Mouse (Mus musculus): ENCODE results near the gene Hist1h1b. TPM values are rescaled to one million over a fixed set of nuclear protein-coding genes. Genes with fewer than 3 reads are reported as not detected.

Gene Hist1h1b
- not detected for polyA plus RNA-seq (2014; fragmentation: Illumina TruSeq; extraction: RNeasy Lipid Tissue Mini Kit (QIAGEN cat#74804); ENCODE audit: low read depth, low replicate concordance)

GRCm38 (mm10) chr13:21779767-21780731 is at the start of gene Hist1h1b:
Gene Hist1h1b, minus strand, starts transcription at chr13:21780625.

DNA sequence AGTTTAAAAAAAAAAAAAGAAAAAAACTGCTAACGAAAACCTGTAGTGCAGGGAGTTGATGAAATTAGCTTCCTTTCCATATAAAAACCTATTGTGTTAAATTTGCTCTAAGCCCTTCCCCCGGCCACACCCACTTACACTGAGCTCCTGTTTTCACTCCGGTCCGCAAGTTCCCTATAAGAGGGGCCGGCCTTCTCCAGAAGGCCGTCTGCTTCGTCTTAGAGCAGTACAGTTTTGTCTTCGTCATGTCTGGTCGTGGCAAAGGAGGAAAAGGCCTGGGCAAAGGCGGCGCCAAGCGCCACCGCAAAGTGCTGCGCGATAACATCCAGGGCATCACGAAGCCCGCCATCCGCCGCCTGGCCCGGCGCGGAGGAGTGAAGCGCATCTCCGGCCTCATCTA is 31.1 kb upstream of the Hist1h1b start, which contains the start of gene Hist1h4m:
Gene Hist1h4m, plus strand, starts transcription at position 208 of the 400 bp plus-strand sequence.

GRCm38 (mm10) chr13:21810073-21810472 is 29.6 kb upstream of the Hist1h1b start, which contains the start of the genes Hist1h2bq and Hist1h2ao:
Gene Hist1h2bq, minus strand, starts transcription at chr13:21810197.
Gene Hist1h2ao, plus strand, starts transcription at chr13:21810465.

DNA sequence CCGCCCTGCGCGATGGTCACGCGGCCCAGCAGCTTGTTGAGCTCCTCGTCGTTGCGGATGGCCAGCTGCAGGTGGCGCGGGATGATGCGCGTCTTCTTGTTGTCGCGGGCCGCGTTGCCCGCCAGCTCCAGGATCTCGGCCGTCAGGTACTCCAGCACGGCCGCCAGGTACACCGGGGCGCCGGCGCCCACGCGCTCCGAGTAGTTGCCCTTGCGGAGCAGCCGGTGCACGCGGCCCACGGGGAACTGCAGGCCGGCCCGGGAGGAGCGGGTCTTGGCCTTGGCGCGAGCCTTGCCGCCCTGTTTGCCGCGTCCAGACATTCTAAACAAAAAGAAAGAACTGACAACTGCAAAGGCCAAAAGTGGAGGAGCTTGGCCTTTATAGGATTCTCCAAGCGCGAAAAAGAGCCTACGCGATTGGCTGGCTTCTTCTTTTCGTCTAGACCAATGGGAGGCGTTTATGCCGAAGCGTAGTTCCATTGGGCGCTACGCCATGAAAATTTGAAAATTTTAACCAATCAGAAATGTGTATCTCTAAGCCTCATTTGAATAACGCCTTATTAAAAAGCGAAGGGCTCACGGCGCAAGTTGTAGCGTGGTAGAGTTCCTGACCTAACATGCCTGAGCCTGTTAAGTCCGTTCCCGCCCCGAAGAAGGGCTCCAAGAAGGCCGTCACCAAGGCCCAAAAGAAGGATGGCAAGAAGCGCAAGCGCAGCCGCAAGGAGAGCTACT is 6.6 kb upstream of the Hist1h1b start, which contains the start of the genes Hist1h2an and Hist1h2bp:
Gene Hist1h2an, minus strand, starts transcription at position 320 of the 731 bp plus-strand sequence.
Gene Hist1h2bp, plus strand, starts transcription at position 563 of the 731 bp plus-strand sequence.

DNA sequence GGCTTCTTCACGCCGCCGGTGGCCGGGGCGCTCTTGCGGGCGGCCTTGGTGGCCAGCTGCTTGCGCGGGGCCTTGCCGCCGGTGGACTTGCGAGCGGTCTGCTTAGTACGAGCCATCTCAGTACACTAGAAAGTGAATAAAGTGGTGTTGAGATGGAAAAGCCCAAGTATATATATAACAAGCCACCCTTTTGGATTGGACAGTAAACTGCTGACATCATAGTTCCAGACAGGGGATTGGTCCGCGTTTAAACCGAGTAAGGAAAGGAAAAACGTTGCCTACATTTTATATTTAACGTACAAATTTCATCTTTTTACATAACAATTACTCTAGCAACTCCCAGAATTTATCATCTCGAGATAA is 2.8 kb upstream of the Hist1h1b start, which contains the start of gene Hist1h3i:
Gene Hist1h3i, minus strand, starts transcription at position 116 of the 363 bp plus-strand sequence.

GRCm38 (mm10) chr13:21753524-21754285 is 26.7 kb downstream of the Hist1h1b start, which contains the start of the genes Hist1h2ak and Hist1h2bn:
Gene Hist1h2ak, minus strand, starts transcription at chr13:21753827.
Gene Hist1h2bn, plus strand, starts transcription at chr13:21754123.

DNA sequence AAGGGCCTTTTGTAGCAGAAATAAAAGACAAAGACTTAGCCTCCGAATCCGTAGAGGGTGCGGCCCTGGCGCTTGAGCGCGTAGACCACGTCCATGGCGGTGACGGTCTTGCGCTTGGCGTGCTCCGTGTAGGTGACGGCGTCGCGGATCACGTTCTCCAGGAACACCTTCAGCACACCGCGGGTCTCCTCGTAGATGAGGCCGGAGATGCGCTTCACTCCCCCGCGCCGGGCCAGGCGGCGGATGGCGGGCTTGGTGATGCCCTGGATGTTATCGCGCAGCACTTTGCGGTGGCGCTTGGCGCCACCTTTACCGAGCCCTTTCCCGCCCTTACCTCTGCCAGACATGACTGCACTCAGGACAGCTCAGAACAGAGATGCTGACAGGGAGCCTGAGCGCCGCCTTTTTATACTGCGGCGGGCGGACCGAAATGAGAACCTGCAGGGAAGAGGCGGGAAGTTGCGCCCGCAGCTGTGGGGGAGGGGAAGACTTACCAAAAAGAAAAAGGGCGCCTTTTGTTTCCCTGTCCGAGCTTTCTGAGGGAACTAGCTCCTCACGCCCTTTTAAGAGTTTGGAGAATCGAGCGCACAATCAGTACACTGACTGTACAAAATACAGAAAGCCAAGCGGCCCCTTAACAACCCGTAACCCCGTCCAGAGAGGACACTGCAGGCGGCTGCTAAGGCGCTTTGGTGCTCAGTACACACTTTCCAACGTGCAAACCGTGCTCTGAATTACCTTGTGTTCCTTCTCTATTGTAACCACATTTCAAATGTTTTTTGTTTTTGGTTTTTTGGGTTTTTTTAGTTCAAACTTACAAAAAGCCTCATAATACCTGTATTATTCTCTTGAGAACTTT is 30.0 kb downstream of the Hist1h1b start, which contains the start of gene Hist1h4k:
Gene Hist1h4k, minus strand, starts transcription at position 347 of the 859 bp plus-strand sequence.

DNA sequence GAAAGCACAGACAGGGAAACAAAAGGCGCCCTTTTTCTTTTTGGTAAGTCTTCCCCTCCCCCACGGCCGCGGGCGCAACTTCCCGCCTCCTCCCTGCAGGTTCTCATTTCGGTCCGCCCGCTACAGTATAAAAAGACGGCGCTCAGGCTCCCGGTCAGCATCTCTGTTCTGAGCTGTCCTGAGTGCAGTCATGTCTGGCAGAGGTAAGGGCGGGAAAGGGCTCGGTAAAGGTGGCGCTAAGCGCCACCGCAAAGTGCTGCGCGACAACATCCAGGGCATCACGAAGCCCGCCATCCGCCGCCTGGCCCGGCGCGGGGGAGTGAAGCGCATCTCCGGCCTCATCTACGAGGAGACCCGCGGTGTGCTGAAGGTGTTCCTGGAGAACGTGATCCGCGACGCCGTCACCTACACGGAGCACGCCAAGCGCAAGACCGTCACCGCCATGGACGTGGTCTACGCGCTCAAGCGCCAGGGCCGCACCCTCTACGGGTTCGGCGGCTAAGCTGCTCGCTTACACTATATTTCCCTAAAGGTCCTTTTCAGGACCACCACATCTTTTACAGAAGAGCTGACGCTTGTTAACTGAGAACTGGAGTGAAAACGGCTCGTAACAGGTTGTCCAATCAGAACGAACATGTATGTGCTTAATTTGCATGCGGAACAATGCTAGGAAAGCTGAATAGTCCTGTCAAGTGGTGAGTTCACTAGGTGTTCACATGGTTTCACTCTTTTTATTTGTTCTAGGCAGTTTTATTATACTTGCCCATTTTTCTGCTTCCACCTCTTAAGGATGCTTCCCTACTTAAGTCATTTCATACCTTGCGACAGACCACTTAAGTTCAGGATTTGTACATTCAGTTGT is 45.3 kb downstream of the Hist1h1b start, which contains the start of gene Hist1h4j:
Gene Hist1h4j, plus strand, starts transcription at position 159 of the 862 bp plus-strand sequence.

Other genes starting within 250 kb of the Hist1h1b start
- 8.4 TPM for gene Zkscan8, start 249.5 kb downstream of the Hist1h1b start, polyA plus RNA-seq (2014; fragmentation: Illumina TruSeq; extraction: RNeasy Lipid Tissue Mini Kit (QIAGEN cat#74804); ENCODE audit: low read depth, low replicate concordance)
- not detected for gene Olfr1366, start 237.8 kb downstream of the Hist1h1b start, polyA plus RNA-seq (2014; fragmentation: Illumina TruSeq; extraction: RNeasy Lipid Tissue Mini Kit (QIAGEN cat#74804); ENCODE audit: low read depth, low replicate concordance)
- gene Olfr1535, start 220.7 kb downstream of the Hist1h1b start, polyA plus RNA-seq (2014; fragmentation: Illumina TruSeq; extraction: RNeasy Lipid Tissue Mini Kit (QIAGEN cat#74804); ENCODE audit: low read depth, low replicate concordance) = not detected
- not detected for gene Olfr1364, start 198.9 kb downstream of the Hist1h1b start, polyA plus RNA-seq (2014; fragmentation: Illumina TruSeq; extraction: RNeasy Lipid Tissue Mini Kit (QIAGEN cat#74804); ENCODE audit: low read depth, low replicate concordance)
- gene Olfr1362, start 166.6 kb downstream of the Hist1h1b start, polyA plus RNA-seq (2014; fragmentation: Illumina TruSeq; extraction: RNeasy Lipid Tissue Mini Kit (QIAGEN cat#74804); ENCODE audit: low read depth, low replicate concordance) = not detected
- gene Olfr11, start 138.1 kb downstream of the Hist1h1b start, polyA plus RNA-seq (2014; fragmentation: Illumina TruSeq; extraction: RNeasy Lipid Tissue Mini Kit (QIAGEN cat#74804); ENCODE audit: low read depth, low replicate concordance) = not detected
- gene Olfr1361, start 117.2 kb downstream of the Hist1h1b start, polyA plus RNA-seq (2014; fragmentation: Illumina TruSeq; extraction: RNeasy Lipid Tissue Mini Kit (QIAGEN cat#74804); ENCODE audit: low read depth, low replicate concordance) = not detected
- gene Olfr1360, start 103.2 kb downstream of the Hist1h1b start, polyA plus RNA-seq (2014; fragmentation: Illumina TruSeq; extraction: RNeasy Lipid Tissue Mini Kit (QIAGEN cat#74804); ENCODE audit: low read depth, low replicate concordance) = not detected
- not detected for gene Olfr1359, start 82.5 kb downstream of the Hist1h1b start, polyA plus RNA-seq (2014; fragmentation: Illumina TruSeq; extraction: RNeasy Lipid Tissue Mini Kit (QIAGEN cat#74804); ENCODE audit: low read depth, low replicate concordance)
- gene Hist1h2bl, start 64.5 kb downstream of the Hist1h1b start, polyA plus RNA-seq (2014; fragmentation: Illumina TruSeq; extraction: RNeasy Lipid Tissue Mini Kit (QIAGEN cat#74804); ENCODE audit: low read depth, low replicate concordance) = not detected
- gene Hist1h2ai, start 64.2 kb downstream of the Hist1h1b start, polyA plus RNA-seq (2014; fragmentation: Illumina TruSeq; extraction: RNeasy Lipid Tissue Mini Kit (QIAGEN cat#74804); ENCODE audit: low read depth, low replicate concordance) = not detected
- gene Hist1h3h, start 63.0 kb downstream of the Hist1h1b start, polyA plus RNA-seq (2014; fragmentation: Illumina TruSeq; extraction: RNeasy Lipid Tissue Mini Kit (QIAGEN cat#74804); ENCODE audit: low read depth, low replicate concordance) = not detected
- not detected for gene Hist1h2bm, start 58.6 kb downstream of the Hist1h1b start, polyA plus RNA-seq (2014; fragmentation: Illumina TruSeq; extraction: RNeasy Lipid Tissue Mini Kit (QIAGEN cat#74804); ENCODE audit: low read depth, low replicate concordance)
- gene Hist1h4j, start 45.6 kb downstream of the Hist1h1b start, polyA plus RNA-seq (2014; fragmentation: Illumina TruSeq; extraction: RNeasy Lipid Tissue Mini Kit (QIAGEN cat#74804); ENCODE audit: low read depth, low replicate concordance) = 1.1 TPM
- not detected for gene Hist1h4k, start 30.1 kb downstream of the Hist1h1b start, polyA plus RNA-seq (2014; fragmentation: Illumina TruSeq; extraction: RNeasy Lipid Tissue Mini Kit (QIAGEN cat#74804); ENCODE audit: low read depth, low replicate concordance)
- gene Hist1h2ak, start 26.8 kb downstream of the Hist1h1b start, polyA plus RNA-seq (2014; fragmentation: Illumina TruSeq; extraction: RNeasy Lipid Tissue Mini Kit (QIAGEN cat#74804); ENCODE audit: low read depth, low replicate concordance) = not detected
- gene Hist1h2bn, start 26.5 kb downstream of the Hist1h1b start, polyA plus RNA-seq (2014; fragmentation: Illumina TruSeq; extraction: RNeasy Lipid Tissue Mini Kit (QIAGEN cat#74804); ENCODE audit: low read depth, low replicate concordance) = not detected
- gene Hist1h3i, start 2.7 kb upstream of the Hist1h1b start, polyA plus RNA-seq (2014; fragmentation: Illumina TruSeq; extraction: RNeasy Lipid Tissue Mini Kit (QIAGEN cat#74804); ENCODE audit: low read depth, low replicate concordance) = not detected
- gene Hist1h2an, start 6.6 kb upstream of the Hist1h1b start, polyA plus RNA-seq (2014; fragmentation: Illumina TruSeq; extraction: RNeasy Lipid Tissue Mini Kit (QIAGEN cat#74804); ENCODE audit: low read depth, low replicate concordance) = not detected
- 1.7 TPM for gene Hist1h2bp, start 6.8 kb upstream of the Hist1h1b start, polyA plus RNA-seq (2014; fragmentation: Illumina TruSeq; extraction: RNeasy Lipid Tissue Mini Kit (QIAGEN cat#74804); ENCODE audit: low read depth, low replicate concordance)
- 1.0 TPM for gene Hist1h2bq, start 29.6 kb upstream of the Hist1h1b start, polyA plus RNA-seq (2014; fragmentation: Illumina TruSeq; extraction: RNeasy Lipid Tissue Mini Kit (QIAGEN cat#74804); ENCODE audit: low read depth, low replicate concordance)
- not detected for gene Hist1h2ao, start 29.8 kb upstream of the Hist1h1b start, polyA plus RNA-seq (2014; fragmentation: Illumina TruSeq; extraction: RNeasy Lipid Tissue Mini Kit (QIAGEN cat#74804); ENCODE audit: low read depth, low replicate concordance)
- not detected for gene Hist1h4m, start 31.1 kb upstream of the Hist1h1b start, polyA plus RNA-seq (2014; fragmentation: Illumina TruSeq; extraction: RNeasy Lipid Tissue Mini Kit (QIAGEN cat#74804); ENCODE audit: low read depth, low replicate concordance)
- gene Hist1h4n, start 51.6 kb upstream of the Hist1h1b start, polyA plus RNA-seq (2014; fragmentation: Illumina TruSeq; extraction: RNeasy Lipid Tissue Mini Kit (QIAGEN cat#74804); ENCODE audit: low read depth, low replicate concordance) = 2.9 TPM
- gene Hist1h2ap, start 52.9 kb upstream of the Hist1h1b start, polyA plus RNA-seq (2014; fragmentation: Illumina TruSeq; extraction: RNeasy Lipid Tissue Mini Kit (QIAGEN cat#74804); ENCODE audit: low read depth, low replicate concordance) = not detected
- 0.46 TPM for gene Hist1h2br, start 53.1 kb upstream of the Hist1h1b start, polyA plus RNA-seq (2014; fragmentation: Illumina TruSeq; extraction: RNeasy Lipid Tissue Mini Kit (QIAGEN cat#74804); ENCODE audit: low read depth, low replicate concordance)
- gene Zfp184, start 164.5 kb upstream of the Hist1h1b start, polyA plus RNA-seq (2014; fragmentation: Illumina TruSeq; extraction: RNeasy Lipid Tissue Mini Kit (QIAGEN cat#74804); ENCODE audit: low read depth, low replicate concordance) = 3.0 TPM
- 3.5 TPM for gene Pom121l2, start 200.6 kb upstream of the Hist1h1b start, polyA plus RNA-seq (2014; fragmentation: Illumina TruSeq; extraction: RNeasy Lipid Tissue Mini Kit (QIAGEN cat#74804); ENCODE audit: low read depth, low replicate concordance)
- gene Prss16, start 229.1 kb upstream of the Hist1h1b start, polyA plus RNA-seq (2014; fragmentation: Illumina TruSeq; extraction: RNeasy Lipid Tissue Mini Kit (QIAGEN cat#74804); ENCODE audit: low read depth, low replicate concordance) = not detected

Measured in adipose tissue, adult 10 weeks (tissue).